Mouse (Mus musculus) lung, adult 2 months (tissue): ENCODE measurements around the gene Yjefn3.

ENCODE experiments used
- CTCF ChIP-seq: fragments of 200-500 bp; IDR thresholded peaks from 2 replicates; pipeline ENCODE4 v1.5.1; 2011; ENCODE audit warnings: mild to moderate bottlenecking, low read length, control low read depth; ENCODE audit not compliant: insufficient read depth
- POLR2A ChIP-seq: fragments of 200-500 bp; IDR thresholded peaks from 2 replicates; pipeline ENCODE4 v1.6.1; 2011; ENCODE audit warnings: low read depth, mild to moderate bottlenecking, control low read depth, low read length, borderline replicate concordance; ENCODE audit errors: extremely low read depth

DNA sequence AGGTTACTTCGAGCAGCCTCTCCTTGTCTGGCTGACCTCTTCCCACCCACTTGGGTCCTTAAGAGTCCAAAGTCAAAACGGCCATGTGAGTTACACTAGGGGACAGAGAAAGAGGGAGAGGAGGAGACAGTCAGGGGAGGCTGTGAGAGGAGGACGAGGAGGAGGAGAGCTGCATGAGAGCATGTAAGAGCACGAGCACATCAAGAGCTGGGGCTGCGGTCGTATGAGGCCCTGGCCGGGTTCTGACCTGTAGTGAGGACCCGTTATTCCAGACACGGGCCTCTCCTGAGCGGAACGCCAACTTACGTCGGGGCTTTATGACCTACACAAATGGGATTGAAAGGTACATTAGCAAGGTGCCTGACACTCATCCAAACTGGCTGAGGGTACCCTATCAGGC, 9.4 kb upstream of the Yjefn3 start:
- TF ChIP-seq CTCF (no peak), POLR2A (no peak)
